Mouse (Mus musculus) neural tube, embryonic 14.5 days (tissue): ENCODE results near the gene Six4. TPM values are rescaled to one million over a fixed set of nuclear protein-coding genes. Genes with fewer than 3 reads are reported as not detected.

ENCODE experiments used
- ATAC-seq: fragments of 200-750 bp; cut with Nextera tagmentation; 2 replicates; pipeline ENCODE4 v1.8.0; 2017; ENCODE audit warnings: low read depth, mild to moderate bottlenecking, moderate TSS enrichment, moderate library complexity
- H3K27ac ChIP-seq: fragments of 300-500 bp; sonication (generic); 2 replicates; pipeline ENCODE4 v1.5.1; 2014; ENCODE audit warnings: low read depth, mild to moderate bottlenecking, control low read depth, low read length, moderate library complexity, mixed read lengths
- H3K27me3 ChIP-seq: fragments of 300-500 bp; sonication (generic); 2 replicates; pipeline ENCODE4 v1.6.1; 2014; ENCODE audit warnings: low read length; ENCODE audit not compliant: control insufficient read depth, insufficient read depth
- H3K36me3 ChIP-seq: fragments of 300-500 bp; sonication (generic); 2 replicates; pipeline ENCODE4 v1.6.1; 2014; ENCODE audit warnings: low read length, mixed read lengths; ENCODE audit not compliant: control insufficient read depth, insufficient read depth
- H3K4me1 ChIP-seq: fragments of 300-500 bp; sonication (generic); 2 replicates; pipeline ENCODE4 v1.6.1; 2014; ENCODE audit warnings: low read length; ENCODE audit not compliant: control insufficient read depth, insufficient read depth
- H3K4me2 ChIP-seq: fragments of 300-500 bp; sonication (generic); 2 replicates; pipeline ENCODE4 v1.6.1; 2014; ENCODE audit warnings: mild to moderate bottlenecking, low read depth, low read length, control low read depth
- H3K4me3 ChIP-seq: fragments of 300-500 bp; sonication (generic); 2 replicates; pipeline ENCODE4 v1.5.1; 2014; ENCODE audit warnings: low read depth, low read length, control low read depth, mixed read lengths
- H3K9ac ChIP-seq: fragments of 300-500 bp; sonication (generic); replicated peaks from 2 replicates; pipeline ENCODE4 v1.6.1; 2014; ENCODE audit warnings: low read depth, mild to moderate bottlenecking, control low read depth, low read length, mixed read lengths
- H3K9me3 ChIP-seq: fragments of 300-500 bp; sonication (generic); 2 replicates; pipeline ENCODE4 v1.6.1; 2016; ENCODE audit warnings: low read length; ENCODE audit not compliant: control insufficient read depth
- WGBS: fragments of 180-500 bp; shearing (Covaris S2); extraction: QIAGEN DNeasy Blood & Tissue Kit; methylation state at CpG from one replicate; pipeline ENCODE4 v1.1.7; 2014; 5-methylcytosine and 5-hydroxymethylcytosine counted together
- polyA plus RNA-seq: library from polyadenylated mRNA; unstranded; fragments of >200 nt; fragmentation: Nextera tagmentation; extraction: Ambion mirVana; gene quantifications from 2 replicates; pipeline ENCODE4 v1.2.1, GENCODE M21; 2014

Gene Six4
- polyA plus RNA-seq, 1 experiment from 2014 or later: 0.55 TPM

GRCm38 (mm10) chr12:73050305-73050704 is 63.0 kb downstream of the Six4 start:
- Histone ChIP-seq H3K9me3 (no peaks in the 10 kb centered on the region), H3K4me1 (0 out of 2 replicates have a peak, but pooled peaks cover 8% of the 10 kb centered on the region), H3K9ac (no peak overlapping the region), H3K27me3 (peaks cover 67% of the 10 kb centered on the region), H3K4me3 (no peak overlapping the region), H3K27ac (no peak overlapping the region), H3K36me3 (no peaks in the 10 kb centered on the region), H3K4me2 (no peak overlapping the region)
- under 1% methylated on average over 13 of the region's 13 CpGs for WGBS
- no peak for ATAC-seq

Other genes starting within 250 kb of the Six4 start
- not detected in 2 replicates for gene Six6, start 173.6 kb downstream of the Six4 start, polyA plus RNA-seq
- 5.3 and 7.1 TPM in 2 replicates for gene 4930447C04Rik, start 172.7 kb downstream of the Six4 start, polyA plus RNA-seq
- 0.12 and 3.7 TPM in 2 replicates for gene Six1, start 59.6 kb downstream of the Six4 start, polyA plus RNA-seq
- 20.8 and 21.7 TPM in 2 replicates for gene Mnat1, start 10.3 kb upstream of the Six4 start, polyA plus RNA-seq
- 14.9 and 16.9 TPM in 2 replicates for gene Trmt5, start 173.3 kb upstream of the Six4 start, polyA plus RNA-seq
- 11.0 and 20.7 TPM in 2 replicates for gene Slc38a6, start 173.3 kb upstream of the Six4 start, polyA plus RNA-seq